Mouse (Mus musculus) T-cell, adult 2 months (primary cell): ENCODE measurements around the gene Rps27.

Experiments
- DNase-seq: peaks from one replicate; pipeline ENCODE4 v3.0.0; 2022; ENCODE audit warnings: low spot score

The Rps27 gene

DNA sequence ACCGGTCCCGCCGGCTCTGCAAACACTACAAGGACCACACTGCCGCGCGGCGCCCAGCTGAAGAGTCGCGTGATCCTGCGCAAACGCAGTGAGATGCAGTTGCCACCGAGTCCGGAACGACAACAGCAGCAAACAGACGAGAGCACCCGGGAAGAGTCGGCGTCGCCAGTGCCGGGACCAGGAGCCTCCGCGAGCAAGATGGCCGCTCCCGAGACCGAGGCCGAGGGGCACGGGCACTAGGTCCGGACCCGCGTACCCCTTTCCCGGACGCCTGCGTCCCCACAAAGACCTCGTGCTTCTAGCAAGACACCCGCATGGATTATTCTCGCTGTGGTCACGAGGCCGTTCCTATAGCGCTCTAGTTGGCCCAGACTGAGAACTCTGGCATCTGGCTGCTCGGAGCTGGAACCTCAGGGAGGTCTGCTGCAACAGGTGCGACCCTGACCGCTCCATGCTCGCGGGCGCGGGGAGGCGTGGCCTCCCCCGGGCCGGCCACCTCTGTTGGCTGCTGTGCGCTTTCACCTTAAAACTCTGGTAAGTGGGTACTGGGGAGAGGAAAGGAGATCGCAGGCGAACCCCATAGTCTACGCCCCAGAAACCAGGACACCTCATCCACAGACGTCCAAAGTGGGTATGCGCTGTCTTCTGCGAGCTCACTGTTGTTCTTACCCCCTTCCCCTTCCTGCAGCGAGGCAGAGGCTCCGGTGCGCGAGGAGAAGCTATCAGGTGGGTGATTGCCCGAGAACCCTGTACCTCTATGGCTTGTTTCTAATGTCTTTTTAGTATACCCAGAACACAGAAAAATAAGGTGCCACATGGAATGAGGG, 18.3 kb upstream of the Rps27 start, which contains the start of gene Jtb:
Jtb (plus strand) TSS at position 91 of the 827 bp plus-strand sequence.
- DNase-seq = peak; percentile 93

- no peak for DNase-seq
Observed at GRCm38 (mm10) chr3:90231075-90231474, 17.6 kb upstream of the Rps27 start.

DNA sequence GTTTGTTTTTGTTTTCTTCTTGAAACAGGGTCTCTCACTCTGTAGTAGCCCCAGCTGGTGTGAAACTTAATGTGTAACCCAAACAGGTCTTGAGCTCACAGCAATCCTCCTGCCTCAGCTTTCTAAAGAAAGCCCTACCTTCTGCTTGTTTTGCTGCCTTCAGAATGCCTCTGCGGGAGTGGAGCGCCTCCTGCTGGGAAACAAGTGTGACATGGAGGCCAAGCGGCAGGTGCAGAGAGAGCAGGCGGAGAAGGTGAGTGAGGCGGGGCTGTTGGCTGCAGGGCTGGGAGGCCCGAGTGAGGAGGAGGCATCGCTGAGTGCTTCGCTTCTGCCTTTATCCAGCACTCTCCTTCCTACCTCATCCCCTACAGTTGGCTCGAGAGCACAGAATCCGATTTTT, 10.9 kb upstream of the Rps27 start:
- DNase-seq = no peak

DNA sequence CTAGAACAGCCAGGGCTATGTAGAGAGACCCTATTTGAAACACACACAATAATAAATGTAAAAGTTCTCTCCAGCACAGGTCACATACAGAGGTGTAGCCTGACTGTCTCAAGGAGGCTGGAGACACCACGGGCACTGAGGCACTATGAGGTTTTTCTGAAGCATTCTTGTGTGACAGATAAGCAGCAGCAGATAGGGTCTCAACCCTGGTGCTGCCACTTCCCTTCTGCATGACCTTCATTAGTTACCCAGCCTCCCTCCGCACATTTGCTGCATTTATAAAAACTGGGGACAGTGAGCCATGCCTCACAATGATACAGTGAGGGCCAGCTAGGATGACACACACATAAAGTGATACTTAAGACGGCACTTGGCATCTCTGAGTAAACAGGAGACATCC, 9.5 kb upstream of the Rps27 start:
- no peak for DNase-seq

- DNase-seq = no peak
Observed at GRCm38 (mm10) chr3:90222455-90222854, 9.0 kb upstream of the Rps27 start.

GRCm38 (mm10) chr3:90221123-90221522, 7.7 kb upstream of the Rps27 start:
- no peak for DNase-seq

DNA sequence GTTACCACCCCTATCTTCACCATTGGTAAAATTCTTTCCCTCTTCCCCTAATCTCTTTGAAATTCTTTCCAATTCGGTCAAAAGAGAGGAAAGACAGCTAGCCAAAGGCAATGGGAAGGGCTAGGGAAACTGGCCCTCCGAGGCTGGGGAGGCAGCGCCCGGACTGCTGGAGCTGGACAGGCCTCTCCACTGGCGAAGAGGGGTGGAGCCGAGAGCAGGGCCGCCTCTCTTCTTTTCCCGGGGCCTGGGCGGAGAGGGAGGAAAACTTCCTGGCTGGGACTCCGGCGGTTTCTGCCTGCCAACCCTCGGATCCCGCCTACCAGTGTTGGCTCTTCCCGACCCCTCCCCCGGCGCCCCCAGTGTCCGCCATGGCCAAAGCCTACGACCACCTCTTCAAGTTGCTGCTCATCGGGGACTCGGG, 7.1 kb upstream of the Rps27 start:
- DNase-seq = no peak

- peak; percentile 53 for DNase-seq
Observed at GRCm38 (mm10) chr3:90220088-90220487, 6.6 kb upstream of the Rps27 start.

GRCm38 (mm10) chr3:90215825-90216380, 2.5 kb upstream of the Rps27 start:
- DNase-seq = no peak

DNA sequence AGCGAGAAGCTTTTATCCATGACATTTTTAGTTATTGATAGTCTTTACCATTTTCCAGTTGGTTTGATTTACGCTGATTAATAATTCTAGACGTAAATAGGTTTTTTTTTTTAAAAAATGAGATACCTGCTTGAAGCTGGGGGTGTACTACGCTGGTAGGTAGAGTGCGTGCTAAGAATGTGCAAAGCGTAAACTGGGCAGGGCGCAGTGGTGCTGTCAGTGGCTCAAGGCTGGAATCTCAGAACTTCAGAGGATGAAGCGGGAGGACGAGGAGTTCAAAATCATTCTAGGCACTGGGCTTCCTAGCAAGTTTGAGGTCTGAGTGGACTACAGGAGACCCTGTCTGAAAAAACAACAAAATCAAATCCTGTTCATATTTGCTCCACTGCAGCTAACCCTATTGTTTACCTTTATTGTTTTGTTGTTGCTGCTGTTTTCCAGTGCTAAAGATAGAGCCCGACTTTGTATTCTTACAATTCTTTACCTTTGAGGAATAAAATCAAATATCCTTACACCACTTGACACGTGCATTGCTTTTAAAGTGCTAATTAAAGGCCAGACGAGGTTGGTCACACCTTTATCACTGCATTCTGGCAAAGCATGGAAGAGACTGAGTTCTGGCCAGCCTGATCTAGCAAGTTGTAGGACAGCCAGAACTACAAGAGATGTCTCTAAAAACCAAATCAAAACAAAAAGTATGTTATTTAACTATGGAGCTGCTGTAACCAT, 669 bp upstream of the Rps27 start:
- no peak for DNase-seq

DNA sequence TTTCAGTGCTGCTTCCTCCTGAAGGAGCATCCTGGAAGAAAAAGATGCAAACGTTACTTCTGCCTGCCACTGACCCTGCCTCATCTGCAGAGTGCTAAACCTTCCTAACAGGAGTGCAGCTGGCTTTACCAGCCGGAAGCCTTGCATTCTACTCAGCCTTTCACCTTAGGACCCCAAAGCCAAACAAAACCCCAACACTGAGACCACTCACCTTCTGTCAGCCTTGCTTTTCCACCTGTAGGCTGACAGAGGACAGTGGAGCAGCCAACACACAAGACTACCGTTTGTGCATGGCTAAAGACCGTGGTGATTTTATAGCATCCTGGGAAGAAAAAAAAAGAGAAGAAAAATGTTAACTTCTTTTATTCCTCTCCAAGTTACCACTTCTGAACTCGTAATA, 728 bp downstream of the Rps27 start:
- DNase-seq = no peak

- DNase-seq = peak; percentile 56
Observed at GRCm38 (mm10) chr3:90211475-90212398, 1.7 kb downstream of the Rps27 start.

DNA sequence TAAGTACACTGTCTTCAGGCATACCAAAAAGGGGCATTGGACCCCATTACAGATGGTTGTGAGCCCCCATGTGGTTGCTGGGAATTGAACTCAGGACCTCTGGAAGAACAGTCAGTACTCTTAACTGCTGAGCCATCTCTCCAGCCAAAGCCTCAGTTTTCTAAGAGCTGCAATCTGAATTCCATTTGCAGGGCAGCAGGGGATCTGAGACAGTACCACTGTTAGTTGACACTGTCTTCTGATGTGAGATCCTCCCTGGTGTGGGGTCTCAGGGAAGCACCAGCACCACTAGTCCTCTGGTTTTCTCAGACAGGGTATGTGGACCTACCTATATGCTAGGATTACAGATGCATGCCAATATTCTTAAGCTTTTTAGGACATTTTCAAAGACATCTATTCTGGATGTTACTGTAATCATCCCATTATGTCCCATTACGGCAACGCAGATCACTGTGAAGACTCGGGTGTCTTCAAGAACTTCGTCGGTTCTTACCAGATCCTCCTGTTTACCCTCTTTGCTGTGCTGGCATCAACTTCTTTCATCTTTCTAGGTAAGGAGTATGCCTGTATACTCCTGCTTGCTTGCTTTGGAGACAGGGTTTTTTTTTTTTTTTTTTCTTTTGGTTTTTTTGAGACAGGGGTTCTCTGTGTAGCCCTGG, 3.4 kb downstream of the Rps27 start:
- DNase-seq = no peak

GRCm38 (mm10) chr3:90208662-90209061, 4.8 kb downstream of the Rps27 start:
- DNase-seq = no peak

DNA sequence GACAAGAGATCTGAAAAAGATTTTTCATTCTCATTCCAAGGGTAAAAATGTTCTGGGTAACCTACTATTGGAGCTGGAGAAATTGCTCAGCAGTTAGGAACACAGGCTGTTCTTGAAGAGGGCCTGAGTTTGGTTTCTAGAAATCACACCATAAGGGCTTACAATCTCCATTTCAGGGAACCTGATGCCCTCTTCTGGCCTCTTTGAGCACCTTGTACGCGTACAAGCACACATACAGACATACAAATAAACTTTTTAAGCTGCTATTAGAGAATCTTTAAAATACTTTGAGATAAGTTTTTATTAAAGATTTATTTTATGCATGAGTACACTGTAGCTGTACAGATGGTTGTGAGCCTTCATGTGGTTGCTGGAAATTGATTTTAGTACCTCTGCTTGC, 8.9 kb downstream of the Rps27 start:
- DNase-seq = no peak

- DNase-seq = no peak
Observed at GRCm38 (mm10) chr3:90203619-90204018, 9.8 kb downstream of the Rps27 start.

- DNase-seq = no peak
Observed at GRCm38 (mm10) chr3:90202884-90203283, 10.6 kb downstream of the Rps27 start.

DNA sequence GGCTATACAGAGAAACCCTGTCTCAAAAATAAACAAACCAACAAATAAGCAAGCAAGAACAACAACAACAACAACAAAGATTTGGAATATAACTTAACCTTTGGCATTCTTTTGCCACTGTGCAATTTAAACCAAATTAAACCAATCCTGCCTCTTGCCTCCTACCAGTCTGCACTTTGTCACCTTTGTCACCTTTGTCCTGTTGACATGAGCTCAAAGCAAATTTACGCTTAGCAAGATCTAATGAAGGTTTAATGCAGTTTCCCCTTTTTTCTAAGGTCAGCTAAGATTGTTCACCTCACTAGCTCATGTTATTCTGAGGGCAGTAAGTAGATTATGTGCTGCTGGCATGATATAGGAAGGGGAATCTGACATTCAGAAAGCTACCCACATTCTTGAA, 15.9 kb downstream of the Rps27 start:
- no peak for DNase-seq

GRCm38 (mm10) chr3:90195644-90196043, 17.8 kb downstream of the Rps27 start:
- no peak for DNase-seq

- DNase-seq = no peak
Observed at GRCm38 (mm10) chr3:90194759-90195158, 18.7 kb downstream of the Rps27 start.

- no peak for DNase-seq
Observed at GRCm38 (mm10) chr3:90190859-90191510, 22.5 kb downstream of the Rps27 start.
